Mouse (Mus musculus) naive thymus-derived CD4-positive, alpha-beta T cell, adult 5 months (primary cell): ENCODE results near the gene Olfr1387. TPM values are rescaled to one million over a fixed set of nuclear protein-coding genes. Genes with fewer than 3 reads are reported as not detected.

Source experiments
- polyA plus RNA-seq: library from polyadenylated mRNA; unstranded; fragments of 100-300 nt; shearing (Covaris generic); gene quantifications from one replicate; pipeline ENCODE4 v1.2.1, GENCODE M21; 2017

Olfr1387 gene
- not detected for polyA plus RNA-seq

GRCm38 (mm10) chr11:49455043-49455442 is at the start of gene Olfr1387:
Olfr1387 (plus strand) TSS chr11:49455343.

GRCm38 (mm10) chr11:49422767-49423166 is 32.4 kb upstream of the Olfr1387 start, which contains the start of gene Olfr1389:
Olfr1389 (plus strand) TSS chr11:49423067.

GRCm38 (mm10) chr11:49436411-49436810 is 18.7 kb upstream of the Olfr1387 start, which contains the start of gene Olfr1388:
Olfr1388 (plus strand) TSS chr11:49436624.

GRCm38 (mm10) chr11:49464746-49465145 is 9.6 kb downstream of the Olfr1387 start, which contains the start of gene Olfr1386:
Olfr1386 (plus strand) TSS chr11:49465046.

GRCm38 (mm10) chr11:49488770-49489169 is 33.6 kb downstream of the Olfr1387 start, which contains the start of gene Olfr1385:
Olfr1385 (plus strand) TSS chr11:49489070.

Other genes starting within 250 kb of the Olfr1387 start
- gene Mgat1, start 211.2 kb upstream of the Olfr1387 start, polyA plus RNA-seq: 28.7 TPM
- not detected for gene Olfr1393, start 177.0 kb upstream of the Olfr1387 start, polyA plus RNA-seq
- gene Olfr1392, start 170.1 kb upstream of the Olfr1387 start, polyA plus RNA-seq: not detected
- gene Olfr10, start 150.6 kb upstream of the Olfr1387 start, polyA plus RNA-seq: not detected
- gene Olfr1391, start 132.6 kb upstream of the Olfr1387 start, polyA plus RNA-seq: not detected
- gene Olfr1390, start 120.2 kb upstream of the Olfr1387 start, polyA plus RNA-seq: not detected
- not detected for gene Olfr1389, start 32.3 kb upstream of the Olfr1387 start, polyA plus RNA-seq
- gene Olfr1388, start 18.7 kb upstream of the Olfr1387 start, polyA plus RNA-seq: 0.15 TPM
- not detected for gene Olfr1386, start 9.7 kb downstream of the Olfr1387 start, polyA plus RNA-seq
- gene Olfr1385, start 33.7 kb downstream of the Olfr1387 start, polyA plus RNA-seq: 0.20 TPM
- gene Olfr1384, start 51.4 kb downstream of the Olfr1387 start, polyA plus RNA-seq: not detected
- gene Olfr1383, start 64.3 kb downstream of the Olfr1387 start, polyA plus RNA-seq: not detected
- gene Olfr1382, start 72.9 kb downstream of the Olfr1387 start, polyA plus RNA-seq: not detected
- not detected for gene Olfr1381, start 88.1 kb downstream of the Olfr1387 start, polyA plus RNA-seq
- not detected for gene Olfr1380, start 101.5 kb downstream of the Olfr1387 start, polyA plus RNA-seq
- not detected for gene Flt4, start 153.9 kb downstream of the Olfr1387 start, polyA plus RNA-seq
- 0.61 TPM for gene Scgb3a1, start 208.3 kb downstream of the Olfr1387 start, polyA plus RNA-seq